Mouse (Mus musculus) layer of hippocampus, adult 2 months (tissue): ENCODE data around the gene Rnf8. TPM values are rescaled to one million over a fixed set of nuclear protein-coding genes. Genes with fewer than 3 reads are reported as not detected.
A peak's percentile ranks its signal among the peaks of the same experiment; 100 is the strongest.
"Not testable (repeated sequence)": the region's sequence is repeated elsewhere in the genome, so short reads cannot be mapped to it uniquely, and the experiment has no call there.

ENCODE experiments used
- DNase-seq, 2 experiments: peaks; one replicate each; pipeline ENCODE4 v3.0.0; 2022; ENCODE audit warnings: low spot score in 2 of 2
- H3K27ac ChIP-seq: fragments of 200-600 bp; 2 replicates; pipeline ENCODE4 v1.8.1; 2022
- H3K4me3 ChIP-seq: fragments of 200-600 bp; 2 replicates; pipeline ENCODE4 v1.8.1; 2022; ENCODE audit warnings: mild to moderate bottlenecking
- CTCF ChIP-seq: fragments of 200-600 bp; conservative IDR thresholded peaks from 2 replicates; pipeline ENCODE4 v1.8.1; 2022; ENCODE audit warnings: antibody characterized with exemption, mild to moderate bottlenecking, moderate library complexity
- total RNA-seq, 2 experiments: library from RNA; stranded (reverse); gene quantifications; 2 replicates each; pipeline ENCODE4 v1.2.3; 2021

Gene Rnf8
- total RNA-seq, 2 experiments from 2014 or later = 48.6 to 50.7 TPM

DNA sequence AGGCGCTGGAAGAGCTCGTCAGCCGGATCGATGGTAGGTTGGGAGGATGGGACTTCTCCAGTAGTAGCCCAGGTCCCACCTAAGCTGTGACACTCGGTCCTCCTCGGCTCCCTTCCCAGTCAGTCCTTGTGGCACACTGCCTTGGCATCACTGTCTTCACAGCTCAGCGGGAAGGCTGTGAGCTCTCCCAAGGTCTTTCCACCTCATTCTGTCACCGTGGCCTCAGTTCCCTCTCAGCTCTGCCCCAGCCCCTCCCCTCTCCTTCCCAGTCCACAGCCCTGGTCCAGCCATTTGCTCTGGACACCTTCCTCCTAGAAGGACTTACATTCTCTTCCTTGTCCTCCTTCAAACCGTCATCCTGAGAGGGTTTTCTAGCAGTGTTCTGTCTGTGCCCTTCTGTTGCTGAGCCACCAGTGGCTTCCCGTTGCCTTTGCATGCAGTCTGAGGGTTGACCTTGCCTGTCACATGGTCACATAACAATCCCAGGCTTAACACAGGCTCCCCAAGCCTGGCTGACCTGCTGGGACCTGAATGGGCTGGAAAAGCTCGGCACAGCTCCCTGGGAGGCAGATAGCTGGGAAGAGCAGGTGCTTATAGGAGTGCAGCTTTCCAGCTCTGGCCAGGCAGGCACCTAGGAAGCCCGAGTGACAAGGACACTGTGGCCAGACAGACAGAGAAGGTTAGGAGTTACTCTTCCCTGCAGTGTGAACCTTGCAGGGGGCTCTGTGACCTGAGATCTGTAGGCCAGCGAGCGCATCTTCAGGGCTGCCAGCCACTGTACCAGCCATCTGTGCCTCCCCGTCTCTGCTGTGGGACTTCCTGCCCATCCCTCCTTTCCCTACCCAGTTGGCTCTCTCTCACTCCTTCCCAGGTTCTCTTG is 18.5 kb upstream of the Rnf8 start:
- no peak overlapping the region for H3K27ac ChIP-seq
- no peak for DNase-seq
- no peak for TF ChIP-seq CTCF
- H3K4me3 ChIP-seq = no peak overlapping the region

DNA sequence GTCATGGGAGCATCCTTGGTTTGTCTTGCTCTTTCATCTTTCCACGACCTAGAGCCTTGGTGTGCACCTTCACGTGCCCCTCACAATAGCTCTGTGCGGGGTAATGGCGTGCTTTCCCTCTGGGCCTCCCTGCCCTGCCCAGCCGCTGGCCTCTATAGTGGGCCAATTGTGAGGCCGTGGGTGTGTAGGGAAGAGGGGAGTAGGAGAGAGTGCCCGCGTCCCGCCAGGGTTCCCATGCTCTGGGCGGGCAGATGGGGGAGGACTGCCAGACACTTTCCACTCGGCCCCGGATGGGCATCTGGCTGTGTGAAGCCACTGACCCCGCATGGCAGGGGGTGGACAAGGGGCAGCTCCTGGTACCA is 17.8 kb upstream of the Rnf8 start:
- Histone ChIP-seq H3K4me3 (no peak overlapping the region), H3K27ac (no peak overlapping the region)
- no peak for DNase-seq
- TF ChIP-seq CTCF = no peak

- no peak for TF ChIP-seq CTCF
- Histone ChIP-seq H3K27ac (no peak overlapping the region), H3K4me3 (no peak overlapping the region)
- DNase-seq = no peak
Measured at GRCm38 (mm10) chr17:29599051-29599450, 15.5 kb upstream of the Rnf8 start.

- no peak overlapping the region for H3K27ac ChIP-seq
- H3K4me3 ChIP-seq = no peak overlapping the region
- no peak for DNase-seq
- no peak for TF ChIP-seq CTCF
Measured at GRCm38 (mm10) chr17:29599537-29599936, 15.1 kb upstream of the Rnf8 start.

DNA sequence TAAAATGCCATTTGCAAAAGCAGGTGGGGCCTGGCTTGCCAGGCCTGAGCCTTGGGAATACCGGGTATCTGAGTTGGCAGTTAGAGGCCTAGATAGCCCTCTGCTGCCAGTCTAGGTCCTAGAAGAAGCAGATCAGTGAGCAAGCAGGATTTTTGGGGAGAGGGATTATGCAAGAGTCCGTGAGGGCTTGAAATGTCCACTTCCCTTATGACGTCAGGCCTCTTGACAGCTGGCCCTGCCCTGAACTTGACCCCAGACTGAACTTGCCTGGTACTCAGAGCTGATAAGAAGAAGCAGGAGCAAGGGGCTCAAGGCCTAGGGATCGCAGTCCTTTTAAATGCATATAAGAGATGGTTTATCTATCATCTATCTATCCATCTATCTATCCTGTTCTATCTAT is 13.2 kb upstream of the Rnf8 start:
- Histone ChIP-seq H3K4me3 (no peak overlapping the region), H3K27ac (no peak overlapping the region)
- DNase-seq = no peak
- TF ChIP-seq CTCF = no peak

DNA sequence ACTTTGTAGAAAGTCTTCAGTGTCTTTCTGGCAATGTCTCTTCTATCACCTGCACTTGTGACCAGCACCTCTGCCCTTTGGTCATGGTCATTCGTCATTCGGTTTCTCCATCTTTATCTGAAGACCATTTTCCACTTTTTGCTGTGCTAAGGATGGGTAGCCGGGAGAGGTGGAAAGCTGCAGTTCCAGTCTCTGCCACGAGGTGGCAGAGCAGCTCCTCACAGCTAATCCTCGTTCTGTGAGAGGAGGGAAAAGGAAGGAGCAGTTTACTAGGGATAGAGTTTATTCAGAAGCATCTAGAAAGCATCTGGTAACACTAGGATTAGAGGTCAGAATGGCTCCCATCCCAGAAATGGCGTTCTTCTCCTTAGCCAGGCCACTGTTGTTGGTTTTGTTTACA is 11.3 kb upstream of the Rnf8 start:
- TF ChIP-seq CTCF = peak; percentile 98

DNA sequence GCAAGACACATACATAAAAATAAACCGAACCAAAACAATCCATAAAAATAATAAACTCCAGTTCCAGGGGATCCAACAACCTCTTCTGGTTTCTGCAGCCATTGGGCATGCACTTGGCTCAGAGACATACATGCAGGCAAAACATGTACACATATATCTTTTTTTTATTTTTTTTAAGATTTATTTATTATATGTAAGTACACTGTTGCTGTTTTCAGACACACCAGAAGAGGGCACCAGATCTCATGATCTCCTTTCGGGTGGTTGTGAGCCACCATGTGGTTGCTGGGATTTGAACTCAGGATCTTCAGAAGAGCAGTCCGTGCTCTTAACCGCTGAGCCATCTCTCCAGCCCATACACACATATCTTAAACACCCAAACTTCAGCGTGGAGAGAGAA is 1.1 kb upstream of the Rnf8 start:
- TF ChIP-seq CTCF = peak; percentile 71
- H3K27ac ChIP-seq, H3K4me3 ChIP-seq, DNase-seq: not testable (repeated sequence)

More for the DNA sequence above, 11.3 kb upstream of the Rnf8 start:
- Histone ChIP-seq H3K4me3 (no peak overlapping the region), H3K27ac (no peak overlapping the region)
- peak; percentile 74 to 92 for DNase-seq

DNA sequence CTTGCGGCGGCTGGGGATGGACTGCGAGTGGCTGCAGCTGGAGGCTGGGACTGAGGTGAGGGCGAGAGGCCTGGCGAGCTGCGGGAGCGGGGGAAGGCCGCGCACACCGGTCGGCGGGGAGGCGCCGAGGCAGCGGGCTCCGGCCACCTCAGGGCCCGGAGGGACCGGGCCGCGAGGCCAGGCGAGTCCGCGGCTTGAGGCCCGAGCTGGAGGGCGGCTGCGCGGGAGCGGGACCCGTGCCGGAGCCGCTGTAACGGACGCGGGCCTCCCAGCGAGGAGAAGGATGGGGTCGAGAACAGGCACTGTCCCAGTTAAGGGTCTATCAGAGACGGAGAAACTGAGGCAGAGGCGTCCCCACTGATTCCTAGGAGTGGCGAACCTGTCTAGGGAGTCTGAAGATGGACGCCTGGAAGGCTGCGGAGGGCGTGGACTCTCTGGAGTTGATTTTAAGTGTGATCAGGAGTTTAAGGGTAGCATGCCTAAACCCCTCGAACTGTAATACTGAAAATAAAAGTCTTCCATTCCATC is 498 bp downstream of the Rnf8 start:
- DNase-seq = no peak
- Histone ChIP-seq H3K4me3 (peak overlapping the region; percentile 84), H3K27ac (peak overlapping the region; percentile 94)
- no peak for TF ChIP-seq CTCF

GRCm38 (mm10) chr17:29615616-29616015 is 1.0 kb downstream of the Rnf8 start:
- H3K4me3 ChIP-seq = peak overlapping the region; percentile 84

DNA sequence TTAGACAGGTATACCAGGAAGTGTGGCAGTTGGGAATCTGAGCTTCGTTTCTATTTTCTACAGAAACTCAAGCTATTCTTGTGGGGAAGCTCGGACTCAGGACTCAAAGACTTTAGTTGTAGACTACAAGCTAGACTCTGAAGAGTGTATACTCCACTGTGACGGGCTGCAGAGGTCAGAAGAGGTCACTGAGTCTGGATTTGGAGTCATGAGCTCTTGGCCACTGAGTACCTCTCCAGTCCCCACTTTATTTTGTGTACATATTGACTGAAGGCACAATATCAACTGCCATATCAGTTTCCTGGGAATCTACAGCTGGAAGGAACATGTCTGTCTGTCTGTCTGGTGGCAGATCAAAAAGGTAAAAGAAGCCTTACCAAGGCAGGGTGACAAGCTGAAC is 4.6 kb downstream of the Rnf8 start:
- DNase-seq = no peak
- TF ChIP-seq CTCF = no peak
- no peak overlapping the region for H3K27ac ChIP-seq
- no peak overlapping the region for H3K4me3 ChIP-seq

More at GRCm38 (mm10) chr17:29615616-29616015, 1.0 kb downstream of the Rnf8 start:
- H3K27ac ChIP-seq = peak overlapping the region; percentile 94
- no peak for DNase-seq
- TF ChIP-seq CTCF = no peak

DNA sequence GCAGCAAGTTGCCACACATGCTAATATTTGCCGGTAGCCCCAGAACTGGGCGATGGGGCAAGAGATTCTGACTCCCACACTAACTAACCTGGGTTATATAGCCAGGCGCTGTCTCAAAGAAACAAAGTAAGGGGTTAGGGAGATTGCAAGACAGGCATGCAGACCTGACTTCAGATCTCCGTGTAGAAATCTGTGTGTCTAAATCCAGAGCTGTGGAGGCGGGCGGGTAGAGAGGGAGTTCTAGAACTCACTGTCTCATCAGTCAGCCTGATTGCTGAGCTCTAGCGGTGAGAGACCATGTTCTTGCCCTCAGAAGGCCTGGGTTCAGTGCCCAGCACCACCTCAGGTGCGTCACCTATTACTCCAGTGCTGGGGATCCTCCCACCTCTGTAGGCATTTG is 8.9 kb downstream of the Rnf8 start:
- DNase-seq = no peak
- no peak for TF ChIP-seq CTCF
- Histone ChIP-seq H3K4me3 (no peak overlapping the region), H3K27ac (no peak overlapping the region)

- Histone ChIP-seq H3K4me3 (no peak overlapping the region), H3K27ac (no peak overlapping the region)
- DNase-seq = no peak
- no peak for TF ChIP-seq CTCF
Measured at GRCm38 (mm10) chr17:29627285-29627684, 12.7 kb downstream of the Rnf8 start.

DNA sequence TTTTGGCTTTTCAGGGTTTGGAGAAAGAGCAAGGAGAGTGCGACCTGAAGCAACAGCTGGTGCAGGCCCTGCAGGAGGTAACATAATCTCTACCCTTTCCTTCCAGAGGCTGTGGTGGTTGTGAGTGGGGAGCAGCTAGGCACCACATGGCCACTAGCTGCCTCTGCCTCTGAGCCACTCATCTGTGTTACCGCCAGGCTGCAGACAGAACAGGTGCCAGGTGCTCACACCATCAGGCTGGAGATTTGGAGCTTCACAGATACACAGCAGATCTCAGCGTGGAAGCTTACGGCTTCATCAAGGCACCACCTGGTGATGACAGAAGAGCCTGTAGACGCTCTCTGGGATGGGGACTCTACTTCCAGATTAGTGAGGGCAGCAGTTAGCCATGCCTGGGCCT is 14.4 kb downstream of the Rnf8 start:
- Histone ChIP-seq H3K27ac (no peak overlapping the region), H3K4me3 (no peak overlapping the region)
- TF ChIP-seq CTCF = no peak
- DNase-seq = no peak

- no peak overlapping the region for H3K4me3 ChIP-seq
- no peak overlapping the region for H3K27ac ChIP-seq
- no peak for TF ChIP-seq CTCF
- no peak for DNase-seq
Measured at GRCm38 (mm10) chr17:29629620-29630019, 15.0 kb downstream of the Rnf8 start.
